Mouse (Mus musculus) liver, adult 2 months (tissue): ENCODE data around the gene Cd93. TPM values are rescaled to one million over a fixed set of nuclear protein-coding genes. Genes with fewer than 3 reads are reported as not detected.

ENCODE experiments used
- DNase-seq: peaks from one replicate; pipeline ENCODE4 v3.0.0-alpha.2; 2011; ENCODE audit warnings: low read depth, low spot score; ENCODE audit errors: extremely low read depth
- H3K27ac ChIP-seq: fragments of 200-500 bp; replicated peaks from 2 replicates; pipeline ENCODE4 v1.5.1; 2012; ENCODE audit warnings: low read depth, mild to moderate bottlenecking, control low read depth, inconsistent platforms, low read length; ENCODE audit not compliant: insufficient read depth
- H3K27me3 ChIP-seq: fragments of 200-500 bp; 2 replicates; pipeline ENCODE4 v1.6.1; 2012; ENCODE audit warnings: mild to moderate bottlenecking, moderate library complexity, low read length, inconsistent platforms; ENCODE audit not compliant: control insufficient read depth, insufficient read depth
- H3K36me3 ChIP-seq: fragments of 200-500 bp; 2 replicates; pipeline ENCODE4 v1.6.1; 2012; ENCODE audit warnings: low read length, inconsistent platforms; ENCODE audit not compliant: control insufficient read depth, insufficient read depth
- H3K4me1 ChIP-seq: fragments of 200-500 bp; 2 replicates; pipeline ENCODE4 v1.6.1; 2011; ENCODE audit warnings: low read length; ENCODE audit not compliant: control insufficient read depth, insufficient read depth
- H3K4me3 ChIP-seq: fragments of 200-500 bp; 2 replicates; pipeline ENCODE4 v1.5.1; 2011; ENCODE audit warnings: low read depth, mild to moderate bottlenecking, control low read depth, low read length, moderate library complexity; ENCODE audit not compliant: insufficient read depth
- H3K79me2 ChIP-seq: fragments of 200-500 bp; 2 replicates; pipeline ENCODE4 v1.6.1; 2012; ENCODE audit warnings: inconsistent platforms, mild to moderate bottlenecking, low read length, moderate library complexity; ENCODE audit not compliant: control insufficient read depth, insufficient read depth
- H3K9ac ChIP-seq: fragments of 200-500 bp; 2 replicates; pipeline ENCODE4 v1.6.1; 2012; ENCODE audit warnings: low read depth, mild to moderate bottlenecking, control low read depth, inconsistent platforms, low read length
- CTCF ChIP-seq: fragments of 200-500 bp; IDR thresholded peaks from 2 replicates; pipeline ENCODE4 v1.5.1; 2011; ENCODE audit warnings: low read depth, low read length, control low read depth
- POLR2A ChIP-seq: fragments of 200-500 bp; IDR thresholded peaks from 2 replicates; pipeline ENCODE4 v1.6.1; 2011; ENCODE audit warnings: low read length, control low read depth; ENCODE audit not compliant: insufficient read depth; ENCODE audit errors: extremely low read depth
- WGBS: fragments of 180-500 bp; shearing (Covaris S2); methylation state at CpG from one replicate; pipeline ENCODE4 v1.1.7; 2018; 5-methylcytosine and 5-hydroxymethylcytosine counted together
- polyA plus RNA-seq: library from polyadenylated mRNA; depleted of rRNA; stranded (reverse); fragments of >200 nt; gene quantifications from 2 replicates; pipeline ENCODE4 v1.2.3, GENCODE M21; 2012; rRNA removed
- total RNA-seq: library from RNA; depleted of rRNA; stranded (reverse); fragments of >200 nt; gene quantifications from 2 replicates; pipeline ENCODE4 v1.2.3, GENCODE M21; 2014; rRNA removed

The Cd93 gene
- total and polyA plus RNA-seq, 2 experiments, result 1.1 to 3.0 TPM

DNA sequence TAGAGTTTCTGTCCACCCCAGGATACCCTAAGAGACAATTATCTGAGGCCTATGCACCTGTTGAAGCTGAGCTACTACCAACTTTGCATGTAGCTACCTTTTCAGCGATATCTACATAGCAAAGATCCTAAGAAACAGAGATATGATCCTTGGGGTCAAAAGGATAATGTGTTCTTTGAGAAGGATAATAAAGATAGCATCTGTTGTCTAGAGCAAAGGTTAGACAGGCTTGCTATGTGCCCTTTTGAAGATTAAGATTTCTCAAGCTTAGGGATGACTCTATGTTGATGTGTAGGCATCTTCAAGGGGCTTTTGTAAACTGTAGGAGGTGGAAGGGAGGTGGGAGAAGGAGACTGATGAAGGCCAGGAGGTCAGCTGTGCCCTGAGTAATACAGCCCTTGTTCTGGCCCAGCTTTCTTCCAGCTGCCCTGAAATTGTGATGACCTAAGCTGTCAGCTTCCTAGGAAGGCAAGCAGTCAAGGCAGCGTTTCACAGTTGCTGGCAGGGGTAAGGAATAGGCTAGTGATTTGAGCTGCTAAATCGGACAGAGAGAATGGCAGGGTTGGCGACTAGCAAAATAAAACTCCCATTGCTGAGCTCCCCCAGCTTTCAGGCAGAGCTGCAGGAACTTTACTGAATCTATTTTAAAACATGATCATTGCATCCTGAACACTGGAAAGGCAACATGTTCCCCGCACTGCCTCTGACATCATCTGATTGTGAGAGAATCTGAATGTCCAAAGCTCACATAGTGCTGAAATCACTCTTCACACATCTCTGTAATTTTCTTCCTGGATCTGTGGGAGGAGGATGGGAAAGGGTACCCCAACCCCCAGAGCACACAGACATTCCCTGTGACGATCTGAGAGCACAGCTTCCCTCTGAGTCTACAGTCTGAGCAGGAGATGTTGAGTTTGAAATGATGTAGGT lies 55.4 kb downstream of the Cd93 start:
- no peak for TF ChIP-seq POLR2A
- TF ChIP-seq CTCF, result no peak
- no peak for DNase-seq
- no peak overlapping the region for H3K4me3 ChIP-seq
- no peaks in the 10 kb centered on the region for H3K79me2 ChIP-seq
- no peaks in the 10 kb centered on the region for H3K36me3 ChIP-seq
- no peaks in the 10 kb centered on the region for H3K27me3 ChIP-seq
- no peak overlapping the region for H3K27ac ChIP-seq
- no peak overlapping the region for H3K9ac ChIP-seq
- H3K4me1 ChIP-seq, result no peaks in the 10 kb centered on the region
- 75% methylated on average over 6 of the region's 6 CpGs for WGBS

DNA sequence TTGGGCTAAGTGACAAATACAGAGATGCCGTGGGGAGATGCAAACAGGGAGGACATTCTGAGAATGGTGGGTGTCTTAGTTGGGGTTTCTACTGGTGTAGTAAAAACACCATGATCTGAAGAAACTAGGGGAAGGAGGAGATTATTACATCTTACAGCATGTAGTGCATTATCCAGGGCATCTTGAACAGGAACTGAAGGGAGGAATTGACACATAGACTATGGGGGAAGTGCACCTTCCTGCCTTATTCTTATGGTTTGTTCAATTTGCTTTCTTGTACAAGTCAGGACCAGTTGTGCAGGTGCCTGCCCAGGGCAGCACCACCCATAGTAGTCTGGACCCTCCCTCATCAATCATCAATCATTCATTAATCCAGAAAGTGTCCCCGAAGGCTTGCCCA lies 56.4 kb downstream of the Cd93 start:
- H3K27ac ChIP-seq, result no peak overlapping the region
- WGBS, result 85% methylated on average over 2 of the region's 2 CpGs
- no peak overlapping the region for H3K4me3 ChIP-seq
- no peaks in the 10 kb centered on the region for H3K36me3 ChIP-seq
- no peak for DNase-seq
- H3K27me3 ChIP-seq, result no peaks in the 10 kb centered on the region
- TF ChIP-seq POLR2A (no peak), CTCF (no peak)
- no peaks in the 10 kb centered on the region for H3K4me1 ChIP-seq
- H3K9ac ChIP-seq, result no peak overlapping the region
- no peaks in the 10 kb centered on the region for H3K79me2 ChIP-seq

Other genes with a start within 250 kb of the Cd93 start
- gene Sstr4, start 48.2 kb downstream of the Cd93 start, total RNA-seq, result not detected in 2 replicates
- not detected in 2 replicates for gene Sstr4, start 48.2 kb downstream of the Cd93 start, polyA plus RNA-seq
- gene Thbd, start 35.4 kb downstream of the Cd93 start, total RNA-seq, result 2.3 TPM in 2 replicates
- gene Thbd, start 35.4 kb downstream of the Cd93 start, polyA plus RNA-seq, result 2.0 and 2.2 TPM in 2 replicates
- gene Nxt1, start 229.0 kb upstream of the Cd93 start, total RNA-seq, result 10.3 and 13.0 TPM in 2 replicates
- gene Nxt1, start 229.0 kb upstream of the Cd93 start, polyA plus RNA-seq, result 11.7 and 15.0 TPM in 2 replicates
- gene Gzf1, start 237.5 kb upstream of the Cd93 start, total RNA-seq, result 49.8 and 52.2 TPM in 2 replicates
- 13.7 and 13.9 TPM in 2 replicates for gene Gzf1, start 237.5 kb upstream of the Cd93 start, polyA plus RNA-seq